Mouse (Mus musculus) MN1 (cell line): Measurements from ENCODE around the gene Wfdc9.

Source experiments
- DNase-seq: peaks from one replicate; pipeline ENCODE4 v3.0.0-alpha.2; 2016; ENCODE audit warnings: low spot score

Gene Wfdc9

GRCm38 (mm10) chr2:164656483-164656882 lies at the start of gene Wfdc9:
Gene Wfdc9 (minus strand): TSS chr2:164656583.
- no peak for DNase-seq

GRCm38 (mm10) chr2:164705991-164706390 lies 49.6 kb upstream of the Wfdc9 start:
- DNase-seq, result no peak

- no peak for DNase-seq
These were observed 48.9 kb upstream of the Wfdc9 start for GRCm38 (mm10) chr2:164705328-164705727.

- DNase-seq, result no peak
These were observed 47.9 kb upstream of the Wfdc9 start for GRCm38 (mm10) chr2:164704235-164704634.

- DNase-seq, result no peak
These were observed 45.4 kb upstream of the Wfdc9 start for GRCm38 (mm10) chr2:164701761-164702160.

- DNase-seq, result no peak
These were observed 44.6 kb upstream of the Wfdc9 start for GRCm38 (mm10) chr2:164700959-164701358.

GRCm38 (mm10) chr2:164698201-164698600 lies 41.8 kb upstream of the Wfdc9 start, which contains the start of gene Spint4:
Gene Spint4 (plus strand): TSS chr2:164698501.
- no peak for DNase-seq

- no peak for DNase-seq
These were observed 28.4 kb upstream of the Wfdc9 start, which contains the start of gene Wfdc13 for GRCm38 (mm10) chr2:164684807-164685206. Gene Wfdc13 (plus strand): TSS chr2:164685107.

GRCm38 (mm10) chr2:164679906-164680305 lies 23.5 kb upstream of the Wfdc9 start:
- no peak for DNase-seq

GRCm38 (mm10) chr2:164678848-164679625 lies 22.7 kb upstream of the Wfdc9 start:
- DNase-seq, result peak; percentile 18

- no peak for DNase-seq
These were observed 20.7 kb upstream of the Wfdc9 start for GRCm38 (mm10) chr2:164676916-164677685.

- no peak for DNase-seq
These were observed 19.7 kb upstream of the Wfdc9 start for GRCm38 (mm10) chr2:164676103-164676502.

- DNase-seq, result no peak
These were observed 17.6 kb upstream of the Wfdc9 start, which contains the start of gene Wfdc11 for GRCm38 (mm10) chr2:164673987-164674386. Gene Wfdc11 (minus strand): TSS chr2:164674087.

- DNase-seq, result no peak
These were observed 14.6 kb upstream of the Wfdc9 start for GRCm38 (mm10) chr2:164670938-164671337.

- no peak for DNase-seq
These were observed 13.9 kb upstream of the Wfdc9 start for GRCm38 (mm10) chr2:164670261-164670660.

- no peak for DNase-seq
These were observed 8.5 kb upstream of the Wfdc9 start for GRCm38 (mm10) chr2:164664851-164665250.

- no peak for DNase-seq
These were observed 525 bp downstream of the Wfdc9 start, which contains the start of gene Wfdc10 for GRCm38 (mm10) chr2:164655858-164656257. Gene Wfdc10 (plus strand): TSS chr2:164656046.

GRCm38 (mm10) chr2:164641881-164642673 lies 14.3 kb downstream of the Wfdc9 start:
- DNase-seq, result no peak

- no peak for DNase-seq
These were observed 15.3 kb downstream of the Wfdc9 start for GRCm38 (mm10) chr2:164641129-164641528.

GRCm38 (mm10) chr2:164638696-164639095 lies 17.7 kb downstream of the Wfdc9 start, which contains the start of gene Wfdc16:
Gene Wfdc16 (minus strand): TSS chr2:164638796.
- no peak for DNase-seq

- no peak for DNase-seq
These were observed 21.1 kb downstream of the Wfdc9 start for GRCm38 (mm10) chr2:164635266-164635665.

GRCm38 (mm10) chr2:164621775-164622174 lies 34.6 kb downstream of the Wfdc9 start:
- no peak for DNase-seq
